Mouse (Mus musculus): ENCODE results near the gene Zbtb38. TPM values are rescaled to one million over a fixed set of nuclear protein-coding genes. Genes with fewer than 3 reads are reported as not detected.

Gene Zbtb38
- total RNA-seq, 2 experiments from 2014 or later: 35.7 to 37.8 TPM

GRCm38 (mm10) chr9:96713472-96714390 is 38.9 kb downstream of the Zbtb38 start:
- DNase-seq: peak; percentile 67

- peak; percentile 73 for DNase-seq
These were observed 39.7 kb downstream of the Zbtb38 start for GRCm38 (mm10) chr9:96712758-96713471.

GRCm38 (mm10) chr9:96712045-96712444 is 40.6 kb downstream of the Zbtb38 start:
- no peak for DNase-seq

- DNase-seq: no peak
These were observed 42.2 kb downstream of the Zbtb38 start for GRCm38 (mm10) chr9:96710241-96710946.

- DNase-seq: no peak
These were observed 43.7 kb downstream of the Zbtb38 start for GRCm38 (mm10) chr9:96708905-96709304.

GRCm38 (mm10) chr9:96707964-96708363 is 44.7 kb downstream of the Zbtb38 start:
- no peak for DNase-seq

GRCm38 (mm10) chr9:96705576-96706285 is 46.9 kb downstream of the Zbtb38 start:
- DNase-seq: peak; percentile 91

GRCm38 (mm10) chr9:96704935-96705334 is 47.7 kb downstream of the Zbtb38 start:
- DNase-seq: no peak

- DNase-seq: peak; percentile 59
These were observed 50.7 kb downstream of the Zbtb38 start for GRCm38 (mm10) chr9:96701891-96702290.

- no peak for DNase-seq
These were observed 53.2 kb downstream of the Zbtb38 start for GRCm38 (mm10) chr9:96699276-96700035.

GRCm38 (mm10) chr9:96696788-96697492 is 55.7 kb downstream of the Zbtb38 start:
- no peak for DNase-seq

GRCm38 (mm10) chr9:96696141-96696561 is 56.5 kb downstream of the Zbtb38 start:
- no peak for DNase-seq

GRCm38 (mm10) chr9:96690461-96690863 is 62.2 kb downstream of the Zbtb38 start:
- DNase-seq: no peak

GRCm38 (mm10) chr9:96689076-96689475 is 63.6 kb downstream of the Zbtb38 start:
- no peak for DNase-seq

- DNase-seq: no peak
These were observed 64.3 kb downstream of the Zbtb38 start for GRCm38 (mm10) chr9:96688194-96688875.

- no peak for DNase-seq
These were observed 64.9 kb downstream of the Zbtb38 start for GRCm38 (mm10) chr9:96687591-96688186.

- DNase-seq: no peak
These were observed 67.0 kb downstream of the Zbtb38 start for GRCm38 (mm10) chr9:96685600-96686084.

GRCm38 (mm10) chr9:96684866-96685599 is 67.6 kb downstream of the Zbtb38 start:
- no peak for DNase-seq
